Mouse (Mus musculus) left cerebral cortex, adult 18-20 months (tissue): ENCODE measurements around the gene Inpp4a. TPM values are rescaled to one million over a fixed set of nuclear protein-coding genes. Genes with fewer than 3 reads are reported as not detected.

ENCODE experiments used
- DNase-seq, 2 experiments: peaks; one replicate each; pipeline ENCODE4 v3.0.0; 2021 to 2022; ENCODE audit warnings: low spot score in 2 of 2, mixed read lengths in 1 of 2
- total RNA-seq, 2 experiments: library from RNA; stranded (reverse); gene quantifications; 2 replicates each; pipeline ENCODE4 v1.2.3; 2021

Gene Inpp4a
- total RNA-seq, 2 experiments from 2014 or later = 212 to 215 TPM

DNA sequence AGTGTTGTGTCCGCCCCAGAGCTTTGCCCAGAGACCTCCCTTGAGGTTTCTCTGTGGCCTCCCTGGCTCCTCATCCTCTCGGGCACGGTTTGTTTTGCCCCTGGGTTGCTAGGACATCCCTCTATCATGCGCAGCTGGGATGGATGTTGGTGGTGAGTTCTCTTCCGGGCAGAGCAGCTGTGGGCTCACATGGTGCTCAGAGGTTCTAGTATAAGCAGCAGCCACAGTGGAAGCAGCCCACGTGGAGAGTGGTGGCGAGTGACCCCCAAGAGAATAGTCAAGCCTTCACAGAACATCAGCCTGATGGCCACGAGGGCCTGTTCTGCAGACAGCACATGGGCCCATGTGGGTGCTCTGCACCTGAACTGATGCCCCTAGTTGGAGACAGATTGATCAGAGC is 107.6 kb downstream of the Inpp4a start:
- no peak for DNase-seq

DNA sequence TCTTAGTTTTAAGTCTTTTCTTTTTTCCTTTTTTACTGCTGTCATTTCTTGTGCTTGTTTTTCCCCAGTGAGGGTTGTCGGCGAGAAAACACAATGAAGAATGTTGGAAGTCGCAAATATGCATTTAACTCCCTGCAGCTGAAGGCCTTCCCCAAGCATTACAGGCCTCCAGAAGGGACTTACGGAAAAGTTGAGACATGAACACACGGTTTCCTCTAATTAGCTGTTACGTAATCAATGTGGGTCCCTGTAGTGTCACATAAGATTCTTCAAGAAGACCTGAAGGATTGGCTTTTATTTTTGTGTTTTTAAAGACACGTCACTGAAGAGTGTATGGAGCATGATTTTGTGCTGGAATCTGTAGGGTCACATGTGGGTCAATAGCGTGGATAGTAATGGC is 108.4 kb downstream of the Inpp4a start:
- DNase-seq = no peak

DNA sequence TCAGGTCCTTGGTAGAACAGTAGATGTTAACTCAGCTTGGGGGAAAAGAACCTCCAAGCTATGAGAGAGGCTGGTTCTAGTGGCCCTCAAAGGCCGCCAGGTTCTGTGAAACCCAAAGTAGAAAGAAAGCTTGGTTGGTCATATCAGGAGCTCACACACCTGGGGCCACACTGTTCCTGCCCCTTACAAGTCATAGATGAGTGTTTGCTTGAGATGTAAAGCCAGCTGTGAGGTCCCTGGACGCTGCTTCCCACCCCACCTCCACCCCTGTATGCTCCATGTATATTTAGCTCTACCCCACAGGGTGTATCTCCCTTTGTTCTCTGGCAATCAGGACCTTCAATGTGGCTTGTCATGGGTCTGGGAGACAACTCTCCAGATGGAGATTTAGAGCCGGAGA is 109.0 kb downstream of the Inpp4a start:
- no peak for DNase-seq

DNA sequence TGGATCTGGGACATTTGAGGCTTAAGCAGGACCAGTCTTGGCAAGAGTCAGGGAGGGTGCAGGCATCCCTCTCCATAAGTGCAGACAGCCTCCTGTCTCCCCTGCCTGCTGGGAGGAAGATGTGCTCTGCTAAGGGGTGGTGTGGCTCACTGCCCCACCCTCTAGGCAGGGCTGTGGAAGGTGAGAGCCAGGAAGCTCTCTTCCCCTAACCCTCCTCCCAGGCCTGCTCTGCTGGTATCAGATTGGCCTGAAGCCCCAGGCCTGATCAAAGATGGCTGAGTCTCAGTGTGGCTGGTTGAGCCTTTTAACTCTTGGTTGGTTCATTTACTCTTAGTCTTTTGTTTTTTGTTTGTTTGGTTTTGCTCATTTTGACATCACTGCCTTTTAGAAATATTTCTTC is 110.0 kb downstream of the Inpp4a start:
- no peak for DNase-seq

DNA sequence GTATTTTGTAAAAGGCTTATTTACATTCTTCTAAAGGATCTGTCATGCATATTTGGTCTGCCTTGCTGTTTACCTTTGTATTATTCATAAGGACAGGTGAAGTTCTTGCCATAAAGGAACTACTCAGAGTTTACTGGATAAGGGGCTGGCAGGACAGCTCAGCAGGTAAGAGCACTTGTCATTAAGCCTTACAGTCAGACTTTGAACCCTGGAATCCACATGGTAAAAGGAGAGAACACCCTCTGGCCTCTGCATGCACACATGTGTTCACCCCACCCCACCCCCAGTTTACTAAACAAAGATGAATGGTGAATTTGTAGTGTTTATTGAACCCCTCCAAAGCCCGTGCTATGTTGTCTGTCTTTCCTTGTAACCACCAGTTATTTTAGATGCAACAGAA is 115.7 kb downstream of the Inpp4a start:
- no peak for DNase-seq

DNA sequence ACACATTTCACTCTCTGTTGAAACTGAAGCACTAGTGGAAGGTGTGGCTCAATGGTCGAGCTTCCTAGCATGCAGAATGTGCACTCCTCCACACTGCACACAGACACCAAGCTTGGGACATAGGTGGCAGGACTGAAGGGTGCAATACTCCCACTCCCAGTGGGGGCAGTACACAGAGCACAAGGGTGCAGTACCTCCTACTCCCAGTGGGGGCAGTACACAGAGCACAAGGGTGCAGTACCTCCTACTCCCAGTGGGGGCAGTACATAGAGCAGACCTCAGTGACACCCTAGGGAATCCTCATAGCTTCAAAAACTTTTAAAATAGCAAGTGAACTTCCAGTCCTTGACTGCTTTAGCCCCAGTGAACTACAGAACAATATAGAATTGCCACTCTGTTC is 119.8 kb downstream of the Inpp4a start:
- DNase-seq = no peak

DNA sequence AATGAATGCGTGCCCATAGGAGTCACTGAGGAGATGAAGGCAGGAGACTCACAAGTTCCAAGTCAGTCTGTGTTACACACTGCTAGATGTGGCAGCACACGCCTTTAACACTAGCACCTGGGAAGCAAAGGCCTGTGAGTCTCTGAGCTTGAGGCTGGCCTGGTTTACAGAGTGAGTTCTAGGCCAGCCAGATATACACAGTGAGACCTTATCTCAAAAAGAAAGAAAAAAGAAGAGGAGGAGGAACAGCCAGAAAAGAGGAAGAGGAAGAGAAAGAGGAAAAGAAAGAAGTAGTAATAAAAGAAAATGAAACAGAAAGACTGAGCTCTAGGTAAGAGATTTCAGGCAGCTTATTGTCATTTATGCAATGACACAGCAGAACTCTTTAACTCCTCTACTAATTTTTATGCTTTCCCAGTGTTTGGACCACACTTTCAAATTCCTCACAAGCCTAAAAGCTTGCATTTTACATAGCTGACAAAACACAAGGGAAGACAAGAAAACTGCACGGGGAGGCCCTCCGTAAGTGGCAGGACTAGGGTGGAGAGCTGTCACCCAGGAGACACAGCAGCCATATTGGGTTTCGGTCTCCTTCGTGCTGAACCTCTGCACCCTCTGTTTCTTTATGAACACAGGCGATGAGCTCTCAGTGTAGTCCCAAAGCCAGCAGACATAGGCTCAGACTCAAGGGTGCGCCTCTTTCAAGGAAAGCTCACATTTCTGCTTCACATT is 127.6 kb downstream of the Inpp4a start:
- DNase-seq = no peak

DNA sequence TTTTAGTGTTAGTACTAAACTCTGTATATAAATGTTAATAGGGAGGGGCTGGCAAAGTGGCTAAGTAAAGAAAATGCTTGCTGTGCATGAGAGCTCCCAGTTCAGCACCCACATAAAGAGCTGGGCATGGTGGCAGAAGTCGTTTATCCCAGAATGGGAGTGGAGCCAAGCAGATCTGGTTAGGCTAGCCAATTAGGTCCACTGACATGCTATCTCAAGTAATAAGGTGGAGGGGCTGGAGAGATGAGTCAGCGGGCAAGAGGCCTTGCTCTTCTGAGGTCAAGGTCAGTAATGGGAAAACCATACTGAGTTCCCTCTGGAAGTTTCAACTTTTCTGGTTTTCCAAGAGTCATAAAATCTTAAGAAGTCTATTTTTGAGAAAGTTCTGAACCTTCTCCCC is 129.2 kb downstream of the Inpp4a start:
- no peak for DNase-seq

DNA sequence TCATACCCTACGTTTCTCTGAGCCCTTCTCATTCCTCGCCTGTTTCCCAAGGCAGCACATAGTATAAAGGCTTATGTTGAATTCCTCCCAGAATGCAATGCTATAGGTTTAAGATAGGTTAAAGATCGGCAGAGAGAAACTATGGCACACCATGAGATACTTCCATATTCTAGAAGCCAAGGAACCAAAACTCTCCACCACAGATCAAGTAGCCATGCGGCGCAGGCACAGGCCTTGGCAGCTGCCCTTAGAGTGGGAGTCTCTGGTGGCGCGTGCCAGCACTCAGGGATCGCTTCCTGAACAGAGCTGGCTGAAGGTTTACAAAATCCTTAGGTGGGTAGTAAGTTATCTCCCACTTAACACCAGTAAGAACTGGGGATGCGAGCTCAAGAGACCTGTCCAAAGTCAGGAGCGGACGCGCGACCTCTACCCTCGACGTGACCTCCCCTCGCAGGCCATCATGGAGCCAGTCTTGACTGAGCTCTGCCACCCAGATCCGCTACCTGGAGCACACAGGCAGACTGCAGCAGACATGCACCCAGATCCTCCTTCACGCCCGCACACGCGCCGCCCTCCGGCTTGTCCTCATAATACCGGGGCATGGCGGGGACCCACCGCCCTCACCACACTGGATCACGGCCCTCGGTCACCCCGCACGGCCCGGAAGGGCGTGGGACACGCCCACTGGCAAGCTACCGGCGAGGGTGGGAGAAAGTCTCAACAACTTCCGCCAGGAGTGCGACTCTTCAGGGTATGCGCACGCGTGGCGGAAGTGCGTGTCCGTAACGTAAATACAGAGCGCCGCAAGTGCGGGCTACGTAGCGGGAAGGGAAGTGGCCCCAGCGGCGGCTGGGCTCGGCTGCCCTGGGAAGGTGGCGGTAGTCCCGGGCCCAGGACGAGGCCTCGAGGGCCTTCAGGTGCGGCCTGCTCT is 130.0 kb downstream of the Inpp4a start, which contains the start of the genes Coa5 and Unc50:
Gene Coa5 (minus strand): TSS at position 738 of the 931 bp plus-strand sequence.
Gene Unc50 (plus strand): TSS at position 774 of the 931 bp plus-strand sequence.
- DNase-seq = peak; percentile 95 to 98

DNA sequence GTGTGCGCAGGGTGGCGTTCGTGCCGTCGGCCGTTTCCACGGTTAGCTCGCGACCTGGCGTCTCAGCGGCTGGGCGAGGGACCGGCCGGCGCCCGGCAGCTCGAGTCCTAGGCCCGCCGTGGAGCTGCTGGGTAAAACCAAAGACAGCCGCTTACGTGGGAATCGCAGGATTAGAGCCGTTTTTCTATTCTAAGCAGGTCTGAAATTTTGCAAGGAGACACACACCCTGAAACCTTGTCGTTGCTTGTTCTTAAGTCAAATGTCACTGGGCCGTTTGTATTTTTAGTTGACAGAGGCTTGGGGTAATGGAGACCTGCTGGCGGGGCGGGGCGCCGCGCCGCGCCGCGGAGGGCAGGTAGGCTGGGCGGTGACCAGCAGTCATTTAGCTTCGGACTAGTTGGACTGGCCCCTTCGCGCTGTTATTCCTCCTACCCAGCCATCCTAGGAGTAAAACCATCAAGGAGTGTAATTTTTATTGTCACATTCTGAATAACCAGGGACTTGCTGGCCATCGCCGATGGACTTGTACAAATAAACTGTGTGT is 130.7 kb downstream of the Inpp4a start:
- DNase-seq = no peak

DNA sequence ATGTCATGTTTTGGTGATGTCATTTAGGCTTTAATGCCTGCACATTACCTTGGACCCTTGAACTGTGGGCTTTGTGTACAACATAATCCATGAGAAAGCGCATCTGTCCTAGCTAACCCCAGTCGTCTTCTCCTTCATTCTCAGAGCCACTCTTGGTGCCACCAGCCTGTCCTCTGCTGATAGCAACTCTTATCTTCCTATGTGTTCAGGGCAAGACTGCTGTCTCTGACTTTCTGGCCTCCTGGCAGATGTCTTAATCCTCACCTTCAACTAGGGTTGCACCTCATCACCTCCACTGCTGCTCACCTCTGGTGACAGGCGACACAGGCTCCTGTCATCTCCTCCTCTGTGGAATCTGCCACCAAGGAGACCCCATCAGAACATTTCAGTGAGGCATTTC is 136.8 kb downstream of the Inpp4a start:
- DNase-seq = no peak

DNA sequence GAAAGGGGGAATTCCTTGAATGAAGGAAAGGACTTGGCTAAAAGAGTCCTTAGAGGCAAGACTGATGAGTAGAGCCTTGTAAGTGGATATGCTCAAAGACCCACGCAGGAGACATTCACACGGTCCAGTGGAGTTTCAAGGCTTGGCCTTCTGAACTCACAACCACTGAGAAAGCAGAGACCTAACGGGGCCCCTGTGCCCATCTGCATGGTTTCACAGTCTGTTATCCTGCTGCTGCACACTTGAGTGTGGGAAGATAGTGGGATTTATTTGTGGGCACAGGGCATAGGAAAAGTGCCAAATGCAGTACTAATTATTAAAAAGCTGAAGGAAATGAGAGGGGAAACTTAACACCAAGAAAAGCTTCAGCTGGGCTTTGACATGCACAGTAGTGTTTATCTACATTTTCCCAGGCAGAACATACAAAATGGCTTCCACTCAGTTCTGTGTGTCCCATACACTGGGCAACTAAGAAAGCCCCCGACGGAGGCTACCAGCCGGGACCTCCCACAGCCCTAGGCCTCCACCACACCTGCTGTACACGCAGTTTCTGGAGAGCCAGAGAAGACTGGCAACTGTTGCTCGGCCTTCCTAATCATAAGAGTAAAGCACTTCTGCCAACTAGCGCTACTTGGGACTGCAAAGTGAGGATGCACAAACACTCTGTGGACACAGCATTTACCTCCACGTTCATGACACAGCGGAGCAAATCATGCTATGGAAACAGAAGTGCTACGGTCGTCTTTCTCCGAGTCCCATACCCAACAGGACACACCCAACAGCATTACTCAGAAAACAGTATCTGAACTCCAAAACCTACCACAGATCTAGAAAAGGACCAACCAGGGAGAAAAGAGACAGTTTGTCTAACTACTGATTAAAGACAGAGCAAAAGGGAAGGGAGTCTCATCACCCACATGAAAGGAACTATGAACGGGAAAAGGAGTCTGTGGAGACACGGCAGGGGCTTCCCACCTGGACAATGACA is 143.5 kb downstream of the Inpp4a start:
- no peak for DNase-seq

DNA sequence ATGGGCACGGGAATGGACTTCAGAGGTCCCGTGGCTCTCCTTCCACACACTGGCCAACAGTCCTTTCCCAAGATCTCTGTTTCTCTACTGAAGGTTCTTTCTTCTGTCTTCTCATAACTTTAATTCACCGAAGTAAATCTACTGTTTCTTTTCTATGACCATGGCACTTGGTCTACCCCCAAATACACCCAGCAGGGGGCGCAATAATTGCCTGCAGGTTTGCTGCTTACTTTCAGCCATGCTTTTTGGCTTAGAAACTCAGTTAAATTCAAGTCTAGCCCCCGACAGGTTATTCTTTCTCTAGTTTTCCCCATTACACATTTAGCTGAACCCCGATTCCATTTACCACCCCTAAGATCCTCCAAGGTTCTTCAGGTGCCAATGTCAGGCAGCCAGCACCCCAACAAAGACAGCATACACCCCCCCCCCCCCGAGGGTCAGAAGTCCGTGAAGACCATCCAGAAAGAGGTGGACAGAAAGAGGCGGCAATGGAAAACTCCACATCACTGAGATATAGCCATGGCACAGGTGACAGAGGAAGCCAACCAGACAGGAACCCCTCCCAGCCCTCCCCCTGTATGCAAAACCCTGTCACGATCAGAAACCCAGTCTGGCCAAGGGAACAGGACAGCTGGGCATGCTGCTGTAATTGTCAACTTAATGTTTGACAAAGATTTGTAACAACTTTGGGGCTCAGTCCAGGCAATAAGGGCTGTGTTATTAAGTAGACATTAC is 148.9 kb downstream of the Inpp4a start:
- DNase-seq = peak; percentile 45 to 70

DNA sequence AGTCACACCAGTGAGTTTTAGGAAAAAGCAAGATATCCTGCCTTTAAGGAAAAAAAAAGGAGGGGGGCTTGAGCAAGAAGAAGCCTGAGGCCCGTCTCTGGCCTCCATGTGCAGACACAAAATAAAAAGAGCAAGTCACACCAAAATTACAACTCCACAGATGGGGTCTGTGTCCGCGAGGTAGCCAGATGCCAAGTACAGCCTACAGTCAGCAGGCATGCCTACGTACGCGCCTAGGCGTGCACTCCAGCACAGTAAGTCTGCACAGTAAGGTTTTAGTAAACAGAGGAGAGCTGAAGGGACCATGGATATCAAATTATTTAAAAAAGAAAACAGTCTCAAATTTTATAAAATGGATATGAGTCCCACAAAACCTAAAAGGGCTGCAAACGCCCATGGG is 151.6 kb downstream of the Inpp4a start:
- peak in 1 of 2 experiments; percentile 36 for DNase-seq

DNA sequence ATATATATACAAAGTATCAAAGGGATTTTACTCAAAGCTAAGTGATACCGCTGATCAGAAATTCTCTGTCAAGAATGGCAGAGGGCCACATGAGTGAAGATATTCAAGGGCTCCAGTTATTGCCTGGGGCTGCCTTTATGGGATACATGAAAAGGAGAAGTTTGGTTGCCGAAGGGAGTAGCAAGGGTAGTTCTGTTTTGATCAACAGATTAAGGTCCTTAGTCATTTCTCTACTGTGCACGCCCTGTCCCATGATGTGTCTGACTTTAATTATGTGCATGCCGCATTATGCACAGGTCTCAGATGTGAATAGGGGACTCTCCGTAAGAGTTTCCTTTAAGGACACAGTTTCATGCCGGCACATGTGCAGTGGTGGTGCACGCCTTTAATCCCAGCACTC is 157.9 kb downstream of the Inpp4a start:
- no peak for DNase-seq

Other genes with a start within 250 kb of the Inpp4a start
- under 1 TPM in 1 of 2 experiments, not detected in 1; 0.12 TPM for gene Cnga3, start 85.4 kb upstream of the Inpp4a start, total RNA-seq
- gene Coa5, start 130.2 kb downstream of the Inpp4a start, total RNA-seq = 10 to 100 TPM; 66.0 to 66.1 TPM
- 10 to 100 TPM; 58.5 to 59.5 TPM for gene Unc50, start 130.3 kb downstream of the Inpp4a start, total RNA-seq
- 10 to 100 TPM; 31.7 to 35.0 TPM for gene Mgat4a, start 241.2 kb downstream of the Inpp4a start, total RNA-seq